Mouse (Mus musculus) heart, postnatal 36 days (tissue): ENCODE data around the gene Mrpl19. TPM values are rescaled to one million over a fixed set of nuclear protein-coding genes. Genes with fewer than 3 reads are reported as not detected.

ENCODE experiments used
- DNase-seq, 2 experiments: peaks; one replicate each; pipeline ENCODE4 v3.0.0; 2021 to 2022
- intact Hi-C: fragments of 180-260 bp; cut with DNase I; formaldehyde crosslinking; loops from one replicate; pipeline ENCODE4 v1.15.1; 2025
- total RNA-seq, 2 experiments: library from RNA; stranded (reverse); gene quantifications; 2 replicates each; pipeline ENCODE4 v1.2.3; 2021

Mrpl19 gene
- 10 to 100 TPM; 32.1 to 39.4 TPM for total RNA-seq

- DNase-seq, result peak; percentile 92 to 94
- intact Hi-C loops, result no loop called here
Observed at GRCm38 (mm10) chr6:81965296-81966067, at the start of gene Mrpl19. Gene Mrpl19, minus strand, starts transcription at chr6:81965958.

- intact Hi-C loops, result no loop called here
- no peak for DNase-seq
Observed at GRCm38 (mm10) chr6:82012392-82012791, 46.6 kb upstream of the Mrpl19 start.

- no peak for DNase-seq
- intact Hi-C loops, result no loop called here
Observed at GRCm38 (mm10) chr6:81990049-81990810, 24.5 kb upstream of the Mrpl19 start.

GRCm38 (mm10) chr6:81988341-81988740 lies 22.6 kb upstream of the Mrpl19 start:
- DNase-seq, result no peak
- intact Hi-C loops, result loop anchor here (10.0 kb wide), 1 partner anchor 906 kb away; no protein-coding TSS in a partner anchor

- no peak for DNase-seq
- intact Hi-C loops, result loop anchor here (1.0 to 10.0 kb wide), 5 partner anchors 55 to 983 kb away; no protein-coding TSS in a partner anchor
Observed at GRCm38 (mm10) chr6:81987580-81987979, 21.8 kb upstream of the Mrpl19 start.

GRCm38 (mm10) chr6:81987010-81987409 lies 21.3 kb upstream of the Mrpl19 start:
- intact Hi-C loops, result loop anchor here (1.0 to 10.0 kb wide), 5 partner anchors 55 to 984 kb away; no protein-coding TSS in a partner anchor
- DNase-seq, result peak; percentile 78 to 84

GRCm38 (mm10) chr6:81986599-81986998 lies 20.8 kb upstream of the Mrpl19 start:
- intact Hi-C loops, result loop anchor here (2.0 to 10.0 kb wide), 2 partner anchors 908 to 984 kb away; no protein-coding TSS in a partner anchor
- DNase-seq, result no peak

- DNase-seq, result no peak
- intact Hi-C loops, result loop anchor here (2.0 to 10.0 kb wide), 2 partner anchors 909 to 985 kb away; no protein-coding TSS in a partner anchor
Observed at GRCm38 (mm10) chr6:81986171-81986570, 20.4 kb upstream of the Mrpl19 start.

- no peak for DNase-seq
- intact Hi-C loops, result no loop called here
Observed at GRCm38 (mm10) chr6:81979286-81979685, 13.5 kb upstream of the Mrpl19 start.

GRCm38 (mm10) chr6:81975971-81976621 lies 10.3 kb upstream of the Mrpl19 start:
- DNase-seq, result peak; percentile 62 to 80
- intact Hi-C loops, result loop anchor here (1.0 to 2.0 kb wide), 3 partner anchors 67 to 727 kb away; no protein-coding TSS in a partner anchor

- intact Hi-C loops, result no loop called here
- no peak for DNase-seq
Observed at GRCm38 (mm10) chr6:81972595-81972994, 6.8 kb upstream of the Mrpl19 start.

- DNase-seq, result no peak
- intact Hi-C loops, result no loop called here
Observed at GRCm38 (mm10) chr6:81971196-81971595, 5.4 kb upstream of the Mrpl19 start.

GRCm38 (mm10) chr6:81966068-81966544 lies 348 bp upstream of the Mrpl19 start:
- intact Hi-C loops, result no loop called here
- DNase-seq, result no peak

GRCm38 (mm10) chr6:81960284-81960683 lies 5.5 kb downstream of the Mrpl19 start:
- intact Hi-C loops, result loop anchor here (5.0 kb wide), 1 partner anchor 33 kb away; no protein-coding TSS in a partner anchor
- DNase-seq, result no peak

- no peak for DNase-seq
- intact Hi-C loops, result loop anchor here (5.0 kb wide), 1 partner anchor 33 kb away; no protein-coding TSS in a partner anchor
Observed at GRCm38 (mm10) chr6:81959866-81960265, 5.9 kb downstream of the Mrpl19 start.

- DNase-seq, result no peak
- intact Hi-C loops, result no loop called here
Observed at GRCm38 (mm10) chr6:81957992-81958391, 7.8 kb downstream of the Mrpl19 start.

GRCm38 (mm10) chr6:81956399-81956798 lies 9.4 kb downstream of the Mrpl19 start:
- intact Hi-C loops, result no loop called here
- DNase-seq, result no peak

GRCm38 (mm10) chr6:81955133-81955532 lies 10.6 kb downstream of the Mrpl19 start:
- DNase-seq, result no peak
- intact Hi-C loops, result no loop called here

GRCm38 (mm10) chr6:81946906-81947305 lies 18.9 kb downstream of the Mrpl19 start:
- intact Hi-C loops, result no loop called here
- DNase-seq, result no peak

- no peak for DNase-seq
- intact Hi-C loops, result no loop called here
Observed at GRCm38 (mm10) chr6:81944432-81944831, 21.3 kb downstream of the Mrpl19 start.
